Mouse (Mus musculus): Measurements from ENCODE around the gene Prkce. TPM values are rescaled to one million over a fixed set of nuclear protein-coding genes. Genes with fewer than 3 reads are reported as not detected.

The Prkce gene
- total RNA-seq, 4 experiments from 2014 or later = 17.6 to 26.9 (median 22.3) TPM

GRCm38 (mm10) chr17:86586441-86586840 is 418.9 kb downstream of the Prkce start:
- DNase-seq = no peak

- no peak for DNase-seq
Measured at GRCm38 (mm10) chr17:86588704-86589449, 421.3 kb downstream of the Prkce start.

DNA sequence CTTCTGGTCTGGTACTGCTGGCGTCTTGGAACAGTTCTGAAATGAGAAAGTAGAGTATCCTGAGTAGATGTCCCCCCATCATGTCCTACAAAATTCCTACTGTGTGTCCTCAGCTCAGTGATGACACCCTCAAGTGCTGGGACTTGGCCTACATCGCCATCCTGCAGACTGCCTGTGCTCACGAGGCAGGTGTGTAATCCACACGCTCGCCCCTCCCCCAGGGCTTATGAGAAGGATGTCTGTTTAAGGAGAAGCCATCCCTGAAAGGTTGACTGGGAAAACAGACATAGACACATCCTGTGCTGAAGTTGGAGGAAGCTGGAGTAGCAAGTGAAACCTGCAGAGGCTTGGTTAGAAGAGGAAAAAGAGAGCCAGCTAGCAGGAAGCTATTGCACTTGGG is 422.1 kb downstream of the Prkce start:
- DNase-seq = no peak

DNA sequence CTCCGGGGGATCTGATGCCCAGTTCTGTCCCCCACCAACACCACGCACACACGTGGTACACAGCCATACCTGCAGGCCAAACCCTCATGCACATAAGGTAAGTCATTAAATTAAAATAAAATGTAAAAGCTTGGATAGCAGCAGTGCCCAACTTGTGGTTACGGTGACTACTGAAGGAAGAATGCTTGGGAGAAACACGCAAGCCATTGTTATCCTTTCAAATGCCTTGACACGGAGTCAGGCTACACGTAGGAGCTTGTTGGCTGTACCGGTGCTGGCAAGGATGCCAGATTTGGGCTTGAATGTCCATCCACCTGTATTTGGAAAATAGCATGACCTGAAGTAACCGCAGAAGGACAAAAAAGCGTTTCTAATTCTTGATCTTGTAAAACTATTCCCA is 423.7 kb downstream of the Prkce start:
- no peak for DNase-seq

- DNase-seq = no peak
Measured at GRCm38 (mm10) chr17:86592991-86593586, 425.5 kb downstream of the Prkce start.

GRCm38 (mm10) chr17:86595526-86595925 is 427.9 kb downstream of the Prkce start:
- no peak for DNase-seq

GRCm38 (mm10) chr17:86601116-86601515 is 433.5 kb downstream of the Prkce start:
- DNase-seq = no peak

GRCm38 (mm10) chr17:86601901-86602300 is 434.3 kb downstream of the Prkce start:
- no peak for DNase-seq

DNA sequence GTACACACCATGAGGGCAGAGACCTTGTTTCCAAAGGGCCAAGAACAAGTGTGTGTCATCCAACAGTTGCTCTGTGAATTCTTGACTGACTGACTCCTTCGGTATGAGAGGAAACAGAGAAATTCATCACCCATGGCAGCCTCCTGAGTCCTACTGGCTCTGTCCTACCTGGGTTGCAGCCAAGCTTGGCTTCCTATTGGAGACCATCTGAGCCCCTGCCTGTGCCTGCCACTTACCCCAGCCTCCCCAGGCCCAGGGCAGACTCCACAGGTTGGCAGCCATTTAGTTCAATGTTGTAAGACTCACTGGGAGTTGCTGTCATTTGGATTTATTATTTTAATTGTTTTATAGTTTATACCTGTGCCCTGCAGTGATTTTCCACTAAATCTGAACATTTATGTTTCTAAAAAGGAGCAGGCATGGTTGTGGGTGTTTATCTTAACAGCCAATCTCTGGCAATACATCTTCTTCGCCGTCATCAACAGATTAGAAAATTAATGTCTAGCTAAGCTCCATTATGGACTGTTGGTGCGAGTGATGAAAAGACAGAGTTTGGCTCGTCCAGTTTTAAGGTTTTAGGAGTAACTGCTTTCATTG is 436.4 kb downstream of the Prkce start:
- no peak for DNase-seq

GRCm38 (mm10) chr17:86607981-86608380 is 440.4 kb downstream of the Prkce start:
- DNase-seq = no peak

DNA sequence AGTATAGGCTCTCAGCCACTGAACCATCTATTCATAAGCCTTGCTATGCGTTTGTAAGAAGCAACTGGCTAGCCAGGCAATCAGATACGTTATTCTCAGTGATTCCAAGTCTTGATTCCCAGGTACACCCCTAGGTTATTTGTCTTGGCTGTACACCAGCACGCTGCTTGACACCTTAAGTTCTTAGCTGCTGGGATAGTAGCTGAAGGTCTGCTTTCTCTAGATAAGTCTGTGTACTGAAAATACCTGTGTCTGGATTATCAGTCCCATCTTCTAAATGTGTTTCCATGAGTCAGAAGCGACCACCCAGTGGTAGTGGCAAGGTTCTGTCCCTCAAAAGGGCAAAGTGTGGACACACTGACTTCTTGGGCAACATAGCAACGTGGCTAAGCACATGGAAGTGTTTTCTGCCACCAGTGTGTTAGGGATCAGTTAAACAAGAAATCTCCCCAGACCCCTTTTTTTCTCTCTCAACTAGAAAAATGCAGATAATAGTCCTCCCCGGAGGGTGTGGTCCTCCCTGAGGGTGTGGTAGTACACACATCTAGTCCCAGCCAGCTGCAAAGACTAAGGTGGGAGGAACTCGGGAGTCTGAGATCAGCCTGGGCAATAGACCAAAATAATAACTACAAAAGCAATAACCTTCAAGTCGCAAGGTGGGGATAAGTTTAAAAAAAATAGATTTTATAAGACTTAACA is 442.8 kb downstream of the Prkce start:
- DNase-seq = no peak

DNA sequence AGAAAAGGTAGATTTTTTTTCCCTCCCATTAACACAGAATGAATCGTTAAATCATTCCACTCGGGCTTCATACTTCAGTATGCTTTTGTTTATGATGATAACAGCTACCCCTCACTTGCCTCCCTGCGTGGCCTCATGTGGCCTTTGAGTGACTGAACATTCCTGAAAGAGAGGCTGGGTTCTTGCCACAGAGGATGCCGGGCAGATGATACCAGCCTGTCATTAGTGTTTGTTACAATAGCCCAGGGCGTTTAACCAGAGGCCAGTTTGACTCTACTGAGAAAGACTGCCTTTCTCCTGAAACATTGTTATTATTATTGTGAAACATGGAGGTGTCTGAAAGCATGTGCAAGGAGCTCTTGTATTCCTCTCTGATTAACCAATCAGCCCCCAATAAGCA is 444.2 kb downstream of the Prkce start:
- no peak for DNase-seq

DNA sequence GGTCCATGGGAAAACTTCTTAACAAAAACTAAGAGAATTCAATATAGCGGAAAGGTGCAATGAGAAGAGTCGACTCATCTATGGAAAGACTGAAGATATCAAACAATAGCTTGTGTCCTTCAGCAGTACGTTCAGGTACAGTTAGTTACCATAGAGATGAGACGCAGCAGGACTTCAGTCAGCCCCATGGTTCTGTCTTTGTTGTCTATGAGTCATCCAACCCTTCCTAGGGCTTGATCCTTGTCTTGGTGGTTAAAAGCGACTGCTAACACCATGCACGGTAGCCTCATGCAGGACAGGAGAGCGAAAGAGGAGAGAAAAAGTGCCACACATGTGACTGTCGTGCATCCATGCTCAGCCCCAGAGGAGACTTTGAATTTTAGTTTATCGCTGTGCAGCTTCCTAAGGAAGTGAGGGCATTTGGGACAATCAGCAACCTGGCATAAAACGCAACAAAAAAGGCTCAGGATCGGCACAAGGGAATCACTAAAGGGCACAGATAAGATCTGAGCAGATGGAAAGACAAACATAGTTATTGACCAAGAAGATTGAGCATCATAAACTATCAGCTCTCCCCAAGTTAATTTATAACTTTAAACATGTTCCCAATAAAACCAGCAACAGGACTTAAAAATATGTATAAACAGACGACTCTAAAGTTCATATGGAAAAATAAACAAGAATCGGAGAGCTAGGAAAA is 448.2 kb downstream of the Prkce start:
- no peak for DNase-seq

DNA sequence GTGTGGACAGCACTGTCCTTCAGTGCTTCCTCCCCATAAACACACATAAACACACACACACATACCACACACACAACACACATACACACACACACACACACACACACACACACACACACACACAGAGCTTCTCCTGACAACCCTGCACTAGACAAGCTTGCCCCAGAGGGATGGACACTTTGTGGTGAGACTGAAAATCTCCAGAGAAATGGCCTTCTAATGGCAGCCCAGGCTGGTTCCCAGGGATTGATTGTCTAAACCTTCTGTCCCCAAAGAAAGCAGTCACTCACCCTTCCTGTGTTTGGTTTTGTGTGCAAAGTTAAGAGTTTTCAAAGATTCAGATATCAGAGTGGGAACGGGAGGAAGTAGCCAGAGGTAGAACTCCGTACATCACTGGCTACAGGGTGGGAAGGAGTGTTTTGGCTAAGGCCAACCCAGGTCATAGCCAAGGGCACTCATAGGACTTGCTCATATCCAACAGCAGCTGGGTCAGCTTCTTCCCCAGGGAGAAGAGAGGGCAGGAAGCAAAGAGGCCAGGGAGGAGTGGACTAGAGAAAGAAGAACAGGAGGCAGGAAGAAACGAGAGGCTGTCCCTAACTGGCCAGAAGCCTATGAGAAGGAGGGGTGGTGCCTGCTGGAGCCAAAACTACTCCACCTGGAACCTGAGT is 450.1 kb downstream of the Prkce start:
- DNase-seq = no peak

- DNase-seq = peak; percentile 31
Measured at GRCm38 (mm10) chr17:86618431-86618861, 450.9 kb downstream of the Prkce start.

- DNase-seq = no peak
Measured at GRCm38 (mm10) chr17:86622862-86623261, 455.3 kb downstream of the Prkce start.

DNA sequence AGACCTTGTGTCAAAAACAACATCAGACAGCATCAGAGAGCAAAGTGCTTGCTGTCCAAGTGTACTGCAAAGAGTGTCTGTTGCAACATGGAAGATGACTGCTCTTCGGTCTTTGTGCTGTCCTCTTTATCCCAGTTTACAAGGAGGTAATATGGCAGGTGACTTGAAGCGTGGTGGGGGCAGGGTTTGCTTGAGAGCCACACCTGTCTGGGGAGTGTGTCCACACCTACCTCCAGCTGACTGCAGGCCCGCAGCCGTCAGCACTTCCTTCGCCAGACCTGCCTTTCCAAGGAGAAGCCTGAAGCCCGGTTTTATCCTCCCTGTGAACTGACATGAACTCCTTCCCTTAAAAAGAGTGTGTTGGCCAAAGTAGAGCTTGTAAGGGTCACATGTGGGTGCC is 458.9 kb downstream of the Prkce start:
- no peak for DNase-seq

GRCm38 (mm10) chr17:86633131-86633530 is 465.5 kb downstream of the Prkce start:
- DNase-seq = no peak

DNA sequence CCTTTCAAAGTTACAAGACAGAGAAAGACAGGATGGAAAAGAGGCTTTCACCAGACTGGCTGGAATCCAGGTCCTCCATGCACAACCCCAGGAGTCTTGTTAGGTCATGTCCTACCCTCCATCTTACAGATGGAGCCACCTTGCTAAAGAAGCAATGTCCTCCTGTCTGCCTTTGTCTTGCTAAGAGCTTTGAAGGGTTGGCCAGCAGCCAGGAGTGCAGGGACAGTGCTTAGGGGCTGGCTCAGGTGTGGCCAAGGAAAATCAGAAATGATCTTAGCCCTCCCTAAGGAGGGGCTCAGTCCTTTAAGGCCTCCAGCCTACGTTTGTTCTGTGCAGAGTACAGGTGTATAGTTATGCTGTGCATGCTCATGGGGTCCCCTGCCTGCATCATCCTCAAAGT is 469.7 kb downstream of the Prkce start:
- DNase-seq = no peak

DNA sequence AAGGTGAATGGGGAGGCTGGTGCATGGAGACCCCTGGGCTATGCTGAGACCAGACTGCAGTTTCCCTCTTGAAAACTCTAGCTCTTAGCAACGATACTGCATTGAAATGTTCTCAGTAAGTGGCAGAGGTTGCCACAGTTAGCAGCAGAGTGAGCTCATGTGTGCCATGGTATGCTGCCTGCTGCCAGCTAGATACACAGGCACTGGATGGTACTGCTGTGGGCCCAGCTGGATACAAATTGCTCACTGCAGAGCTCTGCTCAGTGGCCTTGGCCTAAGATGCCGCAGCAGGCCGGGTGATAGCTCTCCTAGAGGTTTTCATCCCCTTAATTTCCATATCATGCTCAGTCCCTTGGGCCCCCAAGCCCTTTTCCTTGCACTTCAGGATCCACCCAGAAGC is 471.7 kb downstream of the Prkce start:
- no peak for DNase-seq

DNA sequence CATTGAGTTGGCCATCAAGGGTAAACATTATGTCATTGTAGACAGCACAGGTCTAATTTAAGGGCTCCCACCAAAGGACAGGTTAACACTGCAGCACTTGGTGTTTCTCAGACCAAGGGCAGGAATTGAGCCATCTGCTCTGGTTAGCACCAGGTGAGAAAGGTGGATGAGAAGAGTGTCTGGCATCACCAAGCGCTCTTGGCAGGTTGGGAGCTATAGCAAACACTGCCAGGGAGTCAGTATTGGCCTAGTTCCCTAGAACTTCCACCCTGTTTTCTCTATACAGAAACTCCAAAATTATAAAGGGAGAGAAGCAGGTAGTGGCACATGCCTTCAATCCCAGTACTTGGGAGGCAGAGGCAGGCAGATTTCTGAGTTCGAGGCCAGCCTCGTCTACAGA is 479.6 kb downstream of the Prkce start:
- no peak for DNase-seq

DNA sequence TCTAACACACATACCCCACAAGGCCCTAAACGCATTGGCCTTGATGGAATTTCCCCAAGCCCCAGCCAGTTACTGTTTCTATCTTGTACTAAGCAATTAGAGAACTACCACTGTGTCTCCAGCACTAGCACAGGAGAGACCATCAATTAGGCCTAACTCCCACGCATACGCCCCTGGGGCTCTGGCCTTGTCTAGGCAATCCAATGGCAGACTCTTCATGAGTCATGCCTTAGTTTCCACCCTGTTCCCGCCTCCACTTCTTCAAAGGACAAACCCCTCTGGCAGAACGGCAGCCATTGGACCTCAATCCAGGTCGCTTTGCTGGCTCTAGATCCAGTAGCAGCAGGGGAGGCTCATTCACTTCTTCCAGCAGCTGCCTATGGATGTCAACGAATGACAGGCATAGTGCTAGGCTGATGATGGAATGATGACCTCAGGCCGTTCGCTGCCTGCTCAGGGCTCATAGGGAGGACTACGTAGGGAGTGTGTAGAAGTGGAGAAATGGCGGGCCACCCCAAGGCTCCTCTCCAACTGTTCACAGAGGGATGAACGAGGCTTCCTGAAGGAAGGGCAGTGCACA is 481.4 kb downstream of the Prkce start:
- no peak for DNase-seq
